Mouse (Mus musculus): ENCODE results near the gene Syt3. TPM values are rescaled to one million over a fixed set of nuclear protein-coding genes. Genes with fewer than 3 reads are reported as not detected.

Syt3 gene
- polyA plus RNA-seq (2014; fragmentation: Nextera tagmentation; extraction: Ambion mirVana) = 1.6 and 1.7 TPM in 2 replicates

DNA sequence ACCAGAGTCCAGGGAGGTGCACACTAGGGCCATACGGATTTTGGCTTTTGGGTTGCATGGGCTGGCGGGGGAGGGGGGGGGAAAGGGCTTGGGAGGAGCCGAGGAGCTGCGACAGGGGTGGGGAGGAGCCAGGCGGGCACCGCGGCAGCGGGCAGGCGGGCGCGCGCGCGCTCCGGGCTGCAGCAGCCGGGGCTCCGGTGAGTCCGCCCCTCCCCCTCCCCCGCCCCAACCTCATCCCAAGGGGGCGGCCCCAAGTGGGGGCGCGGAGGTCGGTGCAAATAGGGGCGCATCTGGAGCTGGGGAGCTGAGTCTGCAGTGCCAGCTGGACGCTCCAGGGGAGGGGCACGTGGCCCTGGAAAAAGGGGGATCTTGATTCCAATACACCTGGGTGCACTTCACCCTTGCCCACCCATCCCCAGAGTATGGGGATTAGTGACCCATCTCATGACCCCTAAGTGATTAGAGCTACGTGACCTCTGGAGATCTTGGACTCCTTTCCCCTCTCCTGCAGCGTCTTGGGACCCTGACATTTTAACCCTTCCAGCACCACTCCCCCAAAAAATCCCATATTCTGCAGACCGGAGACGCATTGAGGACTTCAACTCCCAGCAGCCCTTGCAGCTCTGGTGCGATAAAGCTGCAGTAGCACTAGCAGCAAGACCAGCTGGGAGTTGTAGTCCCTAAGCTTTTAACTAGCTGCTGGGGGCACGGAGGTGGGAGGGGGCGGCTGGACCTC is at the start of gene Syt3:
Gene Syt3 (plus strand): TSS at position 123 of the 736 bp plus-strand sequence.
- DNase-seq (ENCODE audit: low spot score) (peak; percentile 78), ATAC-seq (replicated peaks; ENCODE audit: low FRiP score, low TSS enrichment, low read depth) (peak; percentile 77)
- no peak within 1 kb of the TSS for H3K27ac ChIP-seq (ENCODE audit: low read depth)
- WGBS = 0% methylated on average over 30 of the region's 33 CpGs
- peaks cover 13% of the 10 kb centered on the region for H3K27me3 ChIP-seq (replicated peaks; ENCODE audit: control insufficient read depth, insufficient read depth, low read length)
- peak within 1 kb of the TSS; percentile 47 for H3K4me3 ChIP-seq (ENCODE audit: low read depth, low read length)
- no peaks in the 10 kb centered on the region for H3K36me3 ChIP-seq (ENCODE audit: control insufficient read depth, insufficient read depth, low read length)
- H3K4me1 ChIP-seq (replicated peaks; ENCODE audit: control insufficient read depth, insufficient read depth, low read length) = peaks cover 6% of the 10 kb centered on the region; the same call in 1 of the 2 replicates
- H3K4me2 ChIP-seq (ENCODE audit: low read length) = peak within 1 kb of the TSS; percentile 97
- peak within 1 kb of the TSS; percentile 35 for H3K9ac ChIP-seq (ENCODE audit: low read length)
- no peaks in the 10 kb centered on the region for H3K9me3 ChIP-seq (ENCODE audit: control insufficient read depth, low read length)

DNA sequence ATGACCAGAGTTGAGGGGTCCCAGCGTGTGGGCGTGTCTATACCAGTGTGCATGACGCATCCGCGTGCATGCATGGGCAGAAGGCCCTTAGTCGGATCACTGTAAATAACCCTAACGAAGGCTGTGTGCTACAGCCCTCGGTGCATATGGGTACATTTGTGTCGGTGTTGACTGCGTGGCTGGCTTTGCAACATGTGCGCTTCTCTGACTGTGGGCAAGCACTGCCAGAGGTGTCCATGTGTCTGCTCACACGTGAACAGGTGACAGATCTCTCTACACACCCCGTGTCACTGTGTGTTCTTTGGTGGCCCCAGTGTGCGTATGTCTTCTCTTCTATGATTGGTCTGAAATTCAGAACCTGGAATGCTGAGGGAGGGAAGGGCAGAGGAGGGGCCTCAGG is 49.8 kb upstream of the Syt3 start:
- H3K27me3 ChIP-seq (replicated peaks; ENCODE audit: control insufficient read depth, insufficient read depth, low read length) = peaks cover 44% of the 10 kb centered on the region

DNA sequence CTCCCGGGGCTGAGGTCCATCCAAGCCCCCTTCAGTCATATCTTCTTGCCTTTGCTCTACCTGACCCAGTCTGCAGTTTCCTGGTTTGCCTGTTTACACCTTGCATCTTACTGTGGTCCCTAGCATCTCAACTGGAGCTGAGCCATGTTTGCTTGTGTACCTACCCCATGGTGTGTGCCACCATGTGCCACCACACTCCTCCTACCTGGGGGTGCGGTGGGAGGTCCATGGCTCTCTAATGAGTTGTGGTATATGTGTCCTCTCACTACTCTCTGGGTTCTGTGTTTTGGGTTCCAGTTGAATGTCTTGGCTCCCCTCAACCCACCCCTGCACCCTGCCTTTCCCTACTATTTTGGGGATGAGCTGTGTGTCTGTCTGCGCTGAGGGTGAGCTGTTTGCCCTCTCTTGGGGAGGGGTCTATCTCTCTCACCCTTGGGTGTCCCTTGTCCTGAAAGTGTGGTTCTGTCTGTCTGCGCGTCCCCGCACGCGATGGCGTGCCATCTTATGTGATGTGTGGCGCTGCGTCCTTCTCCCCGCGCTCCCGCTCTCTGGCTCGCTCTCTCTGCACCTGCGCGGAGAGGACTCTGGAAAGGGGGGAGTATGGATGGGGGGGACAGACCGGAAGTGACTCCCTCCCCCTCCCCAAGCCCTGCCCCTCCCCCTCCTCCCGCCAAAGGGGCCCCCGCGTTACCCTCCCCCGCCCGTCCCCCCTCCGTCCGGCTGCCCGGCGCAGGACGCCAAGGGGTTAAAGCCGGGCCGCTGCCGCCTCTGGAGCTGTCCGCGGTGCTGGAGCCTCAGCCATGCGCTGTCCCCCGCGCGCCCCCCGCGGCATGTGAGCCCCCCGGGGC is 48.6 kb upstream of the Syt3 start:
- Histone ChIP-seq H3K36me3 (ENCODE audit: control insufficient read depth, insufficient read depth, low read length) (no peaks in the 10 kb centered on the region), H3K27me3 (replicated peaks; ENCODE audit: control insufficient read depth, insufficient read depth, low read length) (peaks cover 50% of the 10 kb centered on the region), H3K4me3 (ENCODE audit: low read depth, low read length) (peak overlapping the region; percentile 31)

More for the DNA sequence above, 49.8 kb upstream of the Syt3 start:
- Histone ChIP-seq H3K4me2 (ENCODE audit: low read length) (no peak overlapping the region), H3K27ac (ENCODE audit: low read depth) (no peak overlapping the region), H3K4me1 (replicated peaks; ENCODE audit: control insufficient read depth, insufficient read depth, low read length) (no peaks in the 10 kb centered on the region; the same call in 1 of the 2 replicates), H3K36me3 (ENCODE audit: control insufficient read depth, insufficient read depth, low read length) (no peaks in the 10 kb centered on the region), H3K4me3 (ENCODE audit: low read depth, low read length) (no peak overlapping the region), H3K9ac (ENCODE audit: low read length) (no peak overlapping the region), H3K9me3 (ENCODE audit: control insufficient read depth, low read length) (no peaks in the 10 kb centered on the region)
- 70% methylated on average over 14 of the region's 14 CpGs for WGBS
- DNase-seq (ENCODE audit: low spot score) (no peak), ATAC-seq (replicated peaks; ENCODE audit: low FRiP score, low TSS enrichment, low read depth) (no peak)

DNA sequence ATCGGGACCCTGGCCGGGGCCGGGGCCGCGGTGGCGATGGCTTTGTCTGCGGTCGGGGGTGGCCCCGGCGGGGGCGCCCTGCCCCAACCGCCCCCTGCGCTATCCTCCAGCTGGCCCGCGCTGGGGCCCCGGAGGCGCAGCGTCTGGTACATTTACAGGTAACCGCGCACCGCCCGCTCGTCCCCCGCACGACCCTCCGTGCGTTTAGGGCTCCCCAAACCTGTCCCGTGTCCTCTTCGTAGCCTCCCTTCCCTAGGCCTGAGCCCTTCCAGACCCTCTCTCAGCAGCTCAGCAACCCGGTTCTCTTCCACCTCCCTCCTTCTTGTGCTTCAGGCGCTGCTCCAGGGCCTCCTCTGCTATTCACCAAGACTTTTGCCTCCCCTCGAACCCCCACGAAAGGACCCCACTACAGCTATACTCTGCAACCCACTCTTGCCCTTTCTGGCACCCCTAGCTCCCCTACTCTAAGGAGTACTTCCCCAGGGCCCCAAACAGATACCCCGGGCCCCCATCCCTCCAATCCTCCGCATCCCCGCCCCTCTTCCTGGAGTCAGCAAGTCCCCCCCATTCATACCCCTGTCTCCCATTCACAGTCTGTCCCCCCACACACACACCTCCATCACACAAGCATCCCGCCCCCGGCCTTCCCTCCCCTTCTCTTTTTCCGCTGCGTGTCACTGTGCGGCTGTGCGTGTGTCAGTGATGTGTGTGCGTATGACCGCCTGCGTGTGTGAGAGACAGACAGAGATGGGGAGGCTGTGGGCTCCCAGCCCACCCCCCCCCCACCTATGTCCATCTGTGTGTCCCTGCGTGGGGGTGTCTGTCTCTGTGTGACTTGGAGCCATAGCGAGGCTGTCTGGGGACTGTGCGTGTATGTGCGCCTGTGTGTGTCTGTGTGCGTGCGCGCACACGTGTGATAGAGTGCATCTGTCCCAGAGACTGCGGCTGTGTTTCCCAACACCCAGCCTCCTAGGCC is 47.6 kb upstream of the Syt3 start:
- no peaks in the 10 kb centered on the region for H3K36me3 ChIP-seq (ENCODE audit: control insufficient read depth, insufficient read depth, low read length)
- 4% methylated on average over 36 of the region's 54 CpGs for WGBS
- H3K27me3 ChIP-seq (replicated peaks; ENCODE audit: control insufficient read depth, insufficient read depth, low read length) = peaks cover 50% of the 10 kb centered on the region
- peak overlapping the region; percentile 31 for H3K4me3 ChIP-seq (ENCODE audit: low read depth, low read length)
- peak overlapping the region; percentile 64 for H3K4me2 ChIP-seq (ENCODE audit: low read length)
- DNase-seq (ENCODE audit: low spot score) (no peak), ATAC-seq (replicated peaks; ENCODE audit: low FRiP score, low TSS enrichment, low read depth) (peak; percentile 19; the same call in 1 of the 2 replicates)
- no peaks in the 10 kb centered on the region for H3K9me3 ChIP-seq (ENCODE audit: control insufficient read depth, low read length)
- no peak overlapping the region for H3K27ac ChIP-seq (ENCODE audit: low read depth)
- no peak overlapping the region for H3K9ac ChIP-seq (ENCODE audit: low read length)
- no peaks in the 10 kb centered on the region; the same call in 1 of the 2 replicates for H3K4me1 ChIP-seq (replicated peaks; ENCODE audit: control insufficient read depth, insufficient read depth, low read length)

More for the DNA sequence above, 48.6 kb upstream of the Syt3 start:
- no peak for DNase-seq (ENCODE audit: low spot score)
- H3K27ac ChIP-seq (ENCODE audit: low read depth) = no peak overlapping the region
- WGBS = 3% methylated on average over 28 of the region's 40 CpGs
- no peaks in the 10 kb centered on the region for H3K9me3 ChIP-seq (ENCODE audit: control insufficient read depth, low read length)
- no peak overlapping the region for H3K9ac ChIP-seq (ENCODE audit: low read length)
- peak overlapping the region; percentile 64 for H3K4me2 ChIP-seq (ENCODE audit: low read length)
- no peaks in the 10 kb centered on the region; the same call in 1 of the 2 replicates for H3K4me1 ChIP-seq (replicated peaks; ENCODE audit: control insufficient read depth, insufficient read depth, low read length)
- ATAC-seq (replicated peaks; ENCODE audit: low FRiP score, low TSS enrichment, low read depth) = 0 out of 2 replicates have a peak, but pooled peaks have one; percentile 52

DNA sequence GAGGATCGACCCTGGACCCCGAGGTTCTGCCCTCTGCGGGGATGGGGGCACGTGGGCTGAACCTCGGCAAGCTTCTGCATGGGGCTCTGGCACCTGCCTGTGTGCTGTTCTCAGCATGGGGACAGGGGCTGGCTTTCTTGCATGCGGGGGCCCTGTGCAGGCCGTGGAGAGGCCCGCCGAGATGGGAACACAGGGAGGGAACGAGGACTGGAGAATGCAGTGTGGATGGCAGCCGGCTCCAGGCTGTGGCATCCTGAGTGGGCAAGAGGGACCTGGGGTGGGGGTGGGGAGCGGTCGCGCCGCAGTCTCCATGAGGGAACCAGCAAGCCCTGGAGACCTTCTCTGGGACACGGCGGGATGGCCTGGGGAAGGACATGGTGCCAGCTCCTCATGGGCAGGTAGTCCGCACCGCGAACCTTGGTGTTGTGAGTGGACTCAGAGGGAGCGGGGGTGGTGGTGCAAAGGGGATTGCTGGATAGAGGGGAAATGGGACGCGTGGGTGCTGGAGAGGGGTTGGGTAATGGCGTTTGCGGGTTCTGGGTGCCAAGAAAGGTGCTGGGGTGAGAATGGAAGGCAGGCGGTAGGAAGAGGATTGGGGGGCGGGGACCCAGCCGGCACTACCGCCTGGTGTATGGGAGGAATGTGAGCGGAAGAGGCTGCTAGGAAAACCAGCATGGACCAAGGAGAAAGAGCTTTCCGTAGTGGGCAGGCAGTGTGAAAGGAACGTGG is 46.6 kb upstream of the Syt3 start:
- no peak overlapping the region for H3K9ac ChIP-seq (ENCODE audit: low read length)
- H3K27ac ChIP-seq (ENCODE audit: low read depth) = no peak overlapping the region
- ATAC-seq (replicated peaks; ENCODE audit: low FRiP score, low TSS enrichment, low read depth) (no peak), DNase-seq (ENCODE audit: low spot score) (no peak)
- 5% methylated on average over 32 of the region's 32 CpGs for WGBS
- peak overlapping the region; percentile 14; the same call in 1 of the 2 replicates for H3K4me3 ChIP-seq (ENCODE audit: low read depth, low read length)
- no peaks in the 10 kb centered on the region for H3K9me3 ChIP-seq (ENCODE audit: control insufficient read depth, low read length)
- H3K4me1 ChIP-seq (replicated peaks; ENCODE audit: control insufficient read depth, insufficient read depth, low read length) = no peaks in the 10 kb centered on the region; the same call in 1 of the 2 replicates
- no peak overlapping the region for H3K4me2 ChIP-seq (ENCODE audit: low read length)
- no peaks in the 10 kb centered on the region for H3K36me3 ChIP-seq (ENCODE audit: control insufficient read depth, insufficient read depth, low read length)
- peaks cover 50% of the 10 kb centered on the region for H3K27me3 ChIP-seq (replicated peaks; ENCODE audit: control insufficient read depth, insufficient read depth, low read length)

DNA sequence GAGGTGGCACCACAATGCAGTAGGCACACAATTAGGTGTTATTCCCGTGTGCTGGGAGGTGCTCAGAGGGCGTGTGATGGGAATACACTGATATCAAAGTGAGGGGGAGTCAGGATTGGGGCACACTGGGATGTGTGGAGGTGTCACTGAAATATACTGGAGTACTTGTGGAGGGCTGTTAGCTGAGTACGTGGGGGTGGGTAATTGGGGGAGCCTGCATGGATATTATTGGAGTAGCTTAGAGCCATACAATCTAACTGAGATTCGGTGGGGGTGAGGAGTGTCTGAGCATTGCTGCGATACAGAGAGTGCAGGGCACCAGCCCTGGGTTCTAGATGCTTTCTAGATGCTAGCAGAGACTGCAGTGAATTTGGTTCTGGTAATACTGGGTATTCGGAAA is 43.7 kb upstream of the Syt3 start:
- Histone ChIP-seq H3K4me2 (ENCODE audit: low read length) (no peak overlapping the region), H3K4me3 (ENCODE audit: low read depth, low read length) (no peak overlapping the region), H3K9me3 (ENCODE audit: control insufficient read depth, low read length) (no peaks in the 10 kb centered on the region), H3K9ac (ENCODE audit: low read length) (no peak overlapping the region), H3K4me1 (replicated peaks; ENCODE audit: control insufficient read depth, insufficient read depth, low read length) (no peaks in the 10 kb centered on the region; the same call in 1 of the 2 replicates), H3K36me3 (ENCODE audit: control insufficient read depth, insufficient read depth, low read length) (no peaks in the 10 kb centered on the region), H3K27me3 (replicated peaks; ENCODE audit: control insufficient read depth, insufficient read depth, low read length) (peaks cover 45% of the 10 kb centered on the region), H3K27ac (ENCODE audit: low read depth) (no peak overlapping the region)
- ATAC-seq (replicated peaks; ENCODE audit: low FRiP score, low TSS enrichment, low read depth) (no peak), DNase-seq (ENCODE audit: low spot score) (no peak)
- 61% methylated on average over 6 of the region's 6 CpGs for WGBS

DNA sequence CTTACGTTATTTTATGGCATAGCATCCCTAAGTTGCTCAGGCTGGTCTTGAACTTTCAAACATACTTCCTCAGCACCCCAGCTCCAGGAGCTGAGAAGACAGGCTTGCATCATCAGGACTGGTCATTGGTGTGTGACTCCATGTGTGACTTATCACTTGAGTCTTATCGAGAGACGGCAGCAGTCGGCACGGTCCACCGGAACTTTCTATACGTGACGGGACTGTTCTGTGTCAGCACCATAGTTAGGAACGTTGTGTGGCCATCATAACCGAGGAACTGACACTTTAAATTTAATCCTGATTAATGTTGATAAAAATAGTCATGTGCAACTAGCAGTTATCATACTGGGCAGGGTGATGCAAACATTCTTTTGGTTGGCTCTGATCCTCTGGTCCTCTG is 42.8 kb upstream of the Syt3 start:
- H3K4me2 ChIP-seq (ENCODE audit: low read length) = no peak overlapping the region
- no peaks in the 10 kb centered on the region for H3K9me3 ChIP-seq (ENCODE audit: control insufficient read depth, low read length)
- peaks cover under 1% of the 10 kb centered on the region; the same call in 1 of the 2 replicates for H3K36me3 ChIP-seq (ENCODE audit: control insufficient read depth, insufficient read depth, low read length)
- ATAC-seq (replicated peaks; ENCODE audit: low FRiP score, low TSS enrichment, low read depth) (no peak), DNase-seq (ENCODE audit: low spot score) (no peak)
- H3K9ac ChIP-seq (ENCODE audit: low read length) = no peak overlapping the region
- peaks cover 36% of the 10 kb centered on the region for H3K27me3 ChIP-seq (replicated peaks; ENCODE audit: control insufficient read depth, insufficient read depth, low read length)
- no peak overlapping the region for H3K27ac ChIP-seq (ENCODE audit: low read depth)
- H3K4me3 ChIP-seq (ENCODE audit: low read depth, low read length) = no peak overlapping the region
- 87% methylated on average over 10 of the region's 10 CpGs for WGBS
- no peaks in the 10 kb centered on the region; the same call in 1 of the 2 replicates for H3K4me1 ChIP-seq (replicated peaks; ENCODE audit: control insufficient read depth, insufficient read depth, low read length)

All from intestine, embryonic 14.5 days (tissue).